Mouse (Mus musculus) cerebellum, adult 9-10 months (tissue): ENCODE measurements around the gene Flvcr1.
"Not testable (repeated sequence)": the region's sequence is repeated elsewhere in the genome, so short reads cannot be mapped to it uniquely, and the experiment has no call there.

Experiments
- DNase-seq: peaks from one replicate; pipeline ENCODE4 v3.0.0; 2022

Gene Flvcr1

DNA sequence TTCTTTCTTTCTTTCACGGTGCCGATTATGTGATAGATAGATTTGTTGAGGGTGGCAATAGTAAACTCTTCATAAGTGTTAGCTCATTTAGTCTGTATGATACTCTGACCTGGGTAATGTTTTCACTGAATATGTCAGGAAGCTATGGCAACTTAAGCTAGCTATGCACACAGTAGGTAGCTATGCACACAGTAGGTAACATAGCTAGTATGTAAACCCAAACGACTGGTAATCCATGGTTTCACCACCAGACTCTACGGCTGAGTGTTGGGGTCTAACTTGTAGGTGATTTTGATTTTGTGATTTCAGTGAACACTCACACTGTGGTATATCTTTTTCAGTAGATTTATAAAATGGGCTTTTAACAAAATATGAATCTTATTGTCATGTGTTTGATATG is 12.0 kb upstream of the Flvcr1 start:
- no peak for DNase-seq

- no peak for DNase-seq
These were observed 10.8 kb upstream of the Flvcr1 start, which contains the start of gene Spata45 for GRCm38 (mm10) chr1:191036554-191037334. Gene Spata45, plus strand, starts transcription at chr1:191036639.

GRCm38 (mm10) chr1:191035649-191036048 is 9.7 kb upstream of the Flvcr1 start:
- DNase-seq, result no peak

DNA sequence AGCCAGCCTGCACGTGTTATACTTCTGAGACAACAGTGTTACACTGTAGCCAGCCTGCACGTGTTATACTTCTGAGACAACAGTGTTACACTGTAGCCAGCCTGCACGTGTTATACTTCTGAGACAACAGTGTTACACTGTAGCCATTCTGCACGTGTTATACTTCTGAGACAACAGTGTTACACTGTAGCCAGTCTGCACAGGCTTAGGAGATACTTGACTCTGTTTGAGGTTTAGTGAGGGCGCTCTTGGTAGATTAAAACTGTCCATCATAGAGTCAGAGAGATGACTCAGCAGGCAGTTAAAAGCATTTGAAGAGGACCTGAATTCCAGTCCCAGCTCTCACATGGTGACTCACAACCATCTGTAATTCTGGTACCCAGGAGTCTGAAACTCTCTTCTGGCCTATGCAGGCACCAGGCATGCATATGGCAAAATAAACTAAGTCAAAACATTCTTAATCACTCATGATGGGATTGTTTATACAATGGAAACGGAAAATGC is 5.0 kb upstream of the Flvcr1 start:
- DNase-seq, result not testable (repeated sequence)

GRCm38 (mm10) chr1:191030182-191030581 is 4.2 kb upstream of the Flvcr1 start:
- DNase-seq, result no peak

DNA sequence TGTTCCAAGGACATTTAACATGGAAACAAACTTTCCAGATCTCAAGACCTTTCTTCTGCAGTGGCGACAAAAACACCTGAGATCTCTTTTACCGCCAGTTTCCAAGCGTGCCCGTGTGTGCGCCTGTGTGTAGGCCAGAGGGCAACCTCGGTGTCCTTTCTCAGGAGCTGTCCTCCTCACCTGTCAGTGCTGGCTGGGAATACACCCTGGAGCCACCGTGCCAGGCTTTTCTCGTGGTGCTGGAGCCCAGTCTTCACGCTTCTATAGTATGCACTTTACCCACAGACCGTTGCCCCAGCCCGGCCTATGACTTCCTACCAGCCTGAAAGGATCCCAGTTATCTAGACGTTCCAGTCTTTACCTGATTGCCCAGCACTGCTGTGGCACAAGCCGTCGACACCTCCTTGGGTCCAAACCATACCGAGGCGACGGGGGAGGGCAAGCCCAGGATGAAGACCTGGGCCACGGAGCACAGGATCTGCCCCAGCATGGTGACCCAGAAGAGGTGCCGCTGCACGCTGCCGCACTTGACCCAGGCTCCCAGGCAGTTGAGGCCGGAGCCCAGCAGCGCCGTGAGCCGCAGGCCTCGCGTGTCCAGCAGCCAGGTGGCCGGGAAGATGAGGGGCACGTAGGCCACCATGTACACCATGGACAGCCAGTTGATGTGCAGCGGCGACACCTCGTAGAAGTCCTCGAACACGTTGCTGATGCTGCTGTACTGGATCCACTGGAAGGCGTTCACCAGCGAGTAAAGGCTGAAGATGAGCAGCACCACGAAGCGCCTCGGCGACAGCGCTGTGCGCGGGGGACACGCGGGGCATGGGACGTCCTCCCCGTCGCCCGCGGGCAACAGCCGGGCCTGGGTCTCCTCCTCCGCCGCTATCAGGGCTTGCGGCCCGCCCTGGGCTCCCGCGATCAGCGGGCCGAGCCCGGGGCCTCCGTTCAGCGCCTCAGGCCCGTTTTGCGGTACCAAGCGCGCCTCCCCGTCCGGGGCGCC is 644 bp downstream of the Flvcr1 start:
- DNase-seq, result peak; percentile 52

DNA sequence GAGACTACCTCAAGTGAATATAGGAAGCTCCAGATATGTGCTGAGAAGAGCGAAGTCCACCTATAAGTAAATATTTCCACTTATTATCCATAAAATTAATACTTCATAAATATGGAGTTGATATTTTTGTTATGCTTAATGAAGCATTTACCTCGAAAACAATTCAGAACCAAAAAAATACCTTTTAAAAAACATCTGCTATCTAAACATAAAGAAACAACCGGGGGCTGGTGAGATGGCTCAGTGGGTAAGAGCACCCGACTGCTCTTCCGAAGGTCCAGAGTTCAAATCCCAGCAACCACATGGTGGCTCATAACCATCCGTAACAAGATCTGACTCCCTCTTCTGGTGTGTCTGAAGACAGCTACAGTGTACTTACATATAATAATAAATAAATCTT is 2.2 kb downstream of the Flvcr1 start:
- DNase-seq, result not testable (repeated sequence)

GRCm38 (mm10) chr1:191023140-191023539 is 2.8 kb downstream of the Flvcr1 start:
- DNase-seq, result no peak

DNA sequence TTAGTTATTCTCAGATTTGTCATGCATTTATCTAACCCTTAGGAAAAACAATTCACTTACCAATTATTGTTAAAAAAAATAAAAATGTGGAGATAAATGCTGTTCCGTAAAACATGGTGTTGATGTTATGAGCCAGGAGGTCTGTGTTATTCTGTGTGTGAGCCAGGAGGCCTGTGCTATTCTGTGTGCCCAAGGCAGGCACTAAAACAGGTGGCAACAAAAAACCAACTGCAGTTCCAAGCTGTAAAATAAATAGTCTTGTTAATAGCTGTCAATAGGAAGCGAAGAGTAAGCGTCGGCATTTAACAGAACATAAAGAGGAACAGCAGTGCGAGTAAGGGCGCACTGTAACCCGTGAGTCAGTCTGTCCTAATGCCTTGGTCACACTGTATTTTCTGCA is 4.9 kb downstream of the Flvcr1 start:
- DNase-seq, result no peak

DNA sequence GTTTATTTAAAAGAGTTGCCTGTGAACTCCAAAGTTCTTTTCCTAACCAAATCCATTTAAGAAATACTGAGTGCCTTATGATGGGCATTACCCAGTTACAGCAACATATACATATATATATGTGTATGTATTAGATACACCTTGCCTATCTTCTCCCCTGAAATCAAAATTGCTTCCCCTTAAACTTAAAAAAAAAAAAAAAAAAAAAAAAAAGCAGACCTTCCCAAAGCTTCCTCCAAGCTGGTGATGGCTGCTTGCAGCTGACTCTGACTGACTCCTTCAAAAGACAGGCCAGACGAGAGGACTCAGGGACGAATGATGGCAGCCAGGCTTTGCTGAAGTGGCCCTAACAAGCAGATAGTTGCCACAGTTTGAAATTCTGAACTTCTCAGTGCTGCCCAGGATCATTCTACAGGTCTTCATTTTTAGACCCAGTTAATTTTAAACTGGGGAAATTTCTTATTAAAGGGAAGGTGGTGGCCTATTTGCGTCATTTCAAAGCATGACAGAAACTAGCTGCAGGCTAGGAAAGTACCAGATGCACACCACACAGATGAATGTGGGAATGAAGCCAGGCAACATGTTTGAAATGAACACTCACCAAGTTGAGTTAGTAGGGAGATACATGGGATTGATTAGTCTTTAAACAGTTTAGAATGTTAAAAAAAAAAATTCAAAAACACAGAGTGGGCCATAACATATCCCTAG is 5.6 kb downstream of the Flvcr1 start:
- no peak for DNase-seq

DNA sequence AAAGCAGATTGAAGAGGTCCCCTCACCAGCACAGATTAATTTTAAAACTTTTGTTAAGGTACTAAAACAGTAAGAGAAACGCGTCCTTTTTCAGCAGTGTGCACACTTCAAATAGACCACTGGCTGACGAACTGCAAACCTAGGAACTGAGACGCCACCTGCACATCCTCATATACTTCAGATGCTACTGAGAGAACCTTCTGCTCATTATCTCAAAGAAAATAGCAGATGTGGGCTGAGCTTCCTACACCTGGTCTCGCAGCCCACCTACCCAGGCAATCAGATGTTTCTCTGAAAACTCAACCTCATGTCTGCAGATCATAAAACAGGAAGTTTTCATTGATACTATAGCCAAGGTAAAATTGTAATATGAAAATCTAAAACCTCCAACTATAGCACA is 6.2 kb downstream of the Flvcr1 start:
- DNase-seq, result no peak

DNA sequence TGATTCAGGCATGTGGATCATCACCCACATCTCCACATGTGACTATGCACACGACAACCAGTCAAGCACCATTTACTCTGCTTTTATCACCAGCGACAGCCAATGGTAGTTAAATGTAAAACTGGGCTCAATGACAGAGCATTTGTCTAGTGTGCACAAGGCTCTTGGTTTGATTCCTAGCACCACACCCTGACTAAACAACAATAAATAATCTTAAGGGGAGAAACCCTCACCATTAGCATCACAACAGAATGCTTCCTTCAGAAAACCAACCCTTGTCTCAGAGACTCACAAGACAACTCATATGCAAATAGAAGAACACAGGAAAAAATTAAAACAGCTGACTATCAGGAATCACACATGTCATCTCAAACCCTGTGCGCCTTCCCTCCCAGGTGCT is 11.7 kb downstream of the Flvcr1 start:
- DNase-seq, result no peak

GRCm38 (mm10) chr1:191008707-191009106 is 17.3 kb downstream of the Flvcr1 start:
- no peak for DNase-seq

DNA sequence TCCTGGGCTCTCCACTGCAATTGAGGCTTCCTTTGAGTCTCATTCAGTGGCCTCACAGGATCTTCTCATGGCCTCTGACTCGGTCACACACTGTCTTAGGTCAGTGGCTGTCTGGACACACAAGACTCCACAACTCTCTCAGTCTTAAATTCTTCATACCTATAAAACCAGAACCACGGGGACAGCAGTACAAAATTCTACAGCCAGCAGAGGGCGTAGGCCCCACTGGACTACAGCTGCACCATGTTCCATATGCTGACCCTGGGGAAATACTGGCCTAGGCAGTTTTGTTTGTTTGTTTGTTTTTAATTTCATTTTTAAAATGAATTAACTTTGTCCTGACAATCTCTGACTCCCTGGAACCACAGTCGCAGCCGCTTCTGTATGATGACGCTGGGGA is 23.8 kb downstream of the Flvcr1 start:
- no peak for DNase-seq

DNA sequence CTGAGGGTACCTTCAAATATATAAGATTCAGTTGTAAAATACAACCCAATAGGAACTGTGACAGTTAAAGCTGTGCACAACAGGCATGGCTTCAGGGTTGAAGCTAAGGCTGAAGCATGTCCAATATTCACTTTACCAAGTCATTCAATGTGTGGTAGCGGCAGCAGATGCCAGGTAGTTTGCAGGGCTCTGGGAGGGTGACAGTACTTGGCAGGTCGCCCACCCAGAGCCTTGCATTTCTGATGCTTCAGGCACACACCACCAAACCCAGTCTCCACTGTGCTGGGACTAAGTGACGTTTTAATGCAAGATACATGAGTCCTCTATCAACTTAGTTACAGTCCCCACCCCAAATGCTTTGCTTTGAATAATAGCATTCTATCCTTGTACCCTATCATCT is 25.3 kb downstream of the Flvcr1 start:
- no peak for DNase-seq

DNA sequence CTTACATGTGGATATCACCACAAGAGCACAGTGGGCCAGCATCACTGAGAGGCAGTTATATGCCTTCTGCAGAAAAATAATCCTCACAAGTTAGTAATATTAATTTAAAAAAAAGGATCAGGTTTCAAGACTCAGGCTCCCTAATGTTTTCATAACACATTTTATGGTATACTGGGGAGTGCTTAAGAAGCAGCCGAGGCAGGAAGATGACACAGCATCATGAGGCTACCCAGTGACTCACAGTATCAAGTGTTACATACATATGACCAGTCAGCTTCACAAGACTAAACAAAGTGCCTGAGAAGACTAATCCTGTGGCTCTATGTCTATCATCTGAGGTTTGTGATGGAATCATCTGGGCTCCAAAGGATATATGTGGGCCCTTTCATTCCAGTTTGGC is 27.9 kb downstream of the Flvcr1 start:
- no peak for DNase-seq

- DNase-seq, result no peak
These were observed 29.5 kb downstream of the Flvcr1 start for GRCm38 (mm10) chr1:190996346-190996877.

DNA sequence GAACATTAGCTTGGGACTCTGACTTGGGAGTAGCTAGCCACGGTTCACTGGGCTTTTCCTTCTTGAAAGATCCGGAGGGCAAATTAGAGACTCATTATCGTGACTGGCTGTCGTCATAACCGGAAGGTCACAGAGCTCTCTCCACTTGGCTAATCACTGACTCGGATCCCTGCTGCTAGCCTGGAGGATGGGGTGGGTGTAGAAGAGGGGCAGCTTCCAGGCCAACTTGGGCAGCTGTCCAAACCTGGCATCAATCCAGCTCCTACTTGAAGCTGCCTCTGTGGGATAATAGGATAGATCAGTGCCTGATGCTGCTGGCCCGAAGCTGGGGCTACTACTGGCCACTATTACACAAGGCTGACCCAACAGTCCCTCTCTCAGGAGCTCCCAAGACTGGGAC is 30.4 kb downstream of the Flvcr1 start:
- DNase-seq, result peak; percentile 28

DNA sequence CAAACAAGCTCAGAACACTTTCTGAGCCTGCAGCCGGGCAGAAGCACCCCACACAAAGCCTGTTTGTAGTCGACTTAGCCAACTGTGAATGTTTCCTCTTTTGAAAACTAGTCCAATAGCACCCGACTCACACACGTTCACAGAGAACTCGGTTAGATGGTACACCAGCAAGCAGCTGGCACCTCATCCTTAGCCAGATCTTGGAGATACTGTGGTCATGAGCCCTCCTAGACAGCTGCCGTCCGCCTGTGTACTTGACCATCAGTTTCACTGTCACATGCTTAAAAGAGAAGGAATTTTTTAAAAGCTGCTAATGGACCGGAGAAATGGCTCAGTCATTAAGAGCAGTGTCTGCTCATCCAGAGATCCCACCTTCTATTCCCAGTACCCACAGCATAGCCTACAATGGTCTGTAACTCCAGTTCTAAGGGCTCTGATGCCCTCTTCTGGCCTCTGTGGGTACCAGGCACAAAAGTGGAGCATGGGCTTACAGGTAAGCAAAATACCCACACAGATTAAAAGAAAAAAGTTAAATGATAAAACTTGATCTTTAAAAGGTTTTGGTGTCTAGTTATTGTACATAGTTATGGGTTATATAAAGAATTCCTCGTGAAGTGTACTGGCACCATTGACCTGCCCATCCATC is 36.4 kb downstream of the Flvcr1 start:
- no peak for DNase-seq

GRCm38 (mm10) chr1:190981412-190981811 is 44.5 kb downstream of the Flvcr1 start:
- no peak for DNase-seq

- no peak for DNase-seq
These were observed 45.5 kb downstream of the Flvcr1 start for GRCm38 (mm10) chr1:190980470-190980869.

DNA sequence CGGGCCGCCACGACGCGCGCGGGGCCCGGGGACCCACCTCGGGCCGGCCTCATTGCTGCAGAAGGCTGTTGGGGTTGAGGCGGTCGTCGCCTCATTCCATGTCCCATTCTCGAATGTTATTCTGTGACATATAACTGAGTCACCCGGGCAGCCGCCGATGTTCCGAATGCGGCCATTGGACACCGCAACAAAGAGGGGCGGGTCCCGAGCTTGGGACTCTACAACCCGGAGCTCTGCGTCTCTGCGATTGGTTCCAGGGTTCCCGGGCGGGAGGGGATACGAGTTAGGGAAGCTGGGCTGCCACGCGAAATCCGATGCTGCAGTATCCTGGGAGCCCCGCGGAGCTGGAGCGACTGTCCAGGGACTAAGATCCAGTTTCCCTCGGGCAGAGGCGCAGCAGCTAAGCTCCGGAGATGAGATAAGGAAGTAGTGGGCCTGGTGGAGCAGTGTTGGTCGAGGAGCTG is 46.8 kb downstream of the Flvcr1 start, which contains the start of gene Vash2:
TSS of gene Vash2 (minus strand) at position 197 of the 464 bp plus-strand sequence.
- DNase-seq, result peak; percentile 28
